Mouse (Mus musculus) bone marrow macrophage, adult 2 months (primary cell): Measurements from ENCODE around the gene Pde4d.

Experiments
- CTCF ChIP-seq: IDR thresholded peaks from 2 replicates; pipeline ENCODE4 v1.5.1; 2012; ENCODE audit warnings: low read depth, mild to moderate bottlenecking, low read length, moderate library complexity
- POLR2A ChIP-seq: IDR thresholded peaks from 2 replicates; pipeline ENCODE4 v1.6.1; 2012; ENCODE audit warnings: mild to moderate bottlenecking, low read depth, low read length, borderline replicate concordance

DNA sequence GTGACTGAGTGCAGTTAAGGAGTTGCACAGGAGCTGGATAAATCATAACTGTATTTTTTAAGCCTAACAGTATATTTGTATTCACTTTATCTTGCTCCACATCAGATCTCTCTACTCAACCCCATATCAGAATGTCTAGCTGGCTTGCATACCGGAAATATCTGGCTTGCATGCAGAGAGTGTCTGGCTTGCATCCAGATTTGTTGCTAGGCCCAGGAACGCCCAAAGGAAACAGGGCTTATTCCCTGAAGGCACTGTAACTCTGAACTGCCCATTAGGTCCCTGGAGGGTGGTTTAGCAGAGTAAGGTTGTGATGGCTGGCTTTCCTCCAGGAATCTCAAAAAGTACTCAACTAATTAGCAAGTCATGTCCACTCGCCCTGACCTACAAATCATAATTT, 464.9 kb downstream of the Pde4d start:
- TF ChIP-seq POLR2A, result no peak
- TF ChIP-seq CTCF, result no peak
